Mouse (Mus musculus) small intestine, adult 2 months (tissue): ENCODE data around the gene Irak2. TPM values are rescaled to one million over a fixed set of nuclear protein-coding genes. Genes with fewer than 3 reads are reported as not detected.
A peak's percentile ranks its signal among the peaks of the same experiment; 100 is the strongest.

Experiments used
- H3K27ac ChIP-seq: fragments of 200-500 bp; 2 replicates; pipeline ENCODE4 v1.5.1; 2012; ENCODE audit warnings: low read depth, low read length, control low read depth, inconsistent platforms; ENCODE audit not compliant: insufficient read depth
- H3K27me3 ChIP-seq: fragments of 200-500 bp; 2 replicates; pipeline ENCODE4 v1.6.1; 2012; ENCODE audit warnings: mild to moderate bottlenecking, moderate library complexity, low read length, inconsistent platforms; ENCODE audit not compliant: control insufficient read depth, insufficient read depth
- H3K36me3 ChIP-seq: fragments of 200-500 bp; 2 replicates; pipeline ENCODE4 v1.6.1; 2012; ENCODE audit warnings: mild to moderate bottlenecking, low read length, control low read depth, inconsistent platforms; ENCODE audit not compliant: control insufficient read depth, insufficient read depth
- H3K4me1 ChIP-seq: fragments of 200-500 bp; 2 replicates; pipeline ENCODE4 v1.6.1; 2012; ENCODE audit warnings: low read length, inconsistent platforms, mixed read lengths; ENCODE audit not compliant: control insufficient read depth, insufficient read depth, insufficient read length
- H3K4me3 ChIP-seq: fragments of 200-500 bp; 2 replicates; pipeline ENCODE4 v1.5.1; 2012; ENCODE audit warnings: low read depth, mild to moderate bottlenecking, control low read depth, inconsistent platforms, low read length, moderate library complexity
- CTCF ChIP-seq: fragments of 200-500 bp; IDR thresholded peaks from 2 replicates; pipeline ENCODE4 v1.5.1; 2012; ENCODE audit warnings: low read depth, mild to moderate bottlenecking, control low read depth, inconsistent platforms, low read length, moderate library complexity, mixed read lengths; ENCODE audit not compliant: insufficient replicate concordance, insufficient read length; ENCODE audit errors: extremely low read depth
- POLR2A ChIP-seq: fragments of 200-500 bp; IDR thresholded peaks from 2 replicates; pipeline ENCODE4 v1.6.1; 2012; ENCODE audit warnings: low read depth, mild to moderate bottlenecking, control low read depth, inconsistent platforms, low read length, moderate library complexity
- WGBS: fragments of 180-500 bp; shearing (Covaris S2); methylation state at CpG from one replicate; pipeline ENCODE4 v1.1.7; 2018; 5-methylcytosine and 5-hydroxymethylcytosine counted together
- polyA plus RNA-seq: library from polyadenylated mRNA; depleted of rRNA; stranded (reverse); fragments of >200 nt; gene quantifications from 2 replicates; pipeline ENCODE4 v1.2.3, GENCODE M21; 2012

The Irak2 gene
- polyA plus RNA-seq, 1 experiment: 97.6 TPM

GRCm38 (mm10) chr6:113659648-113660491, 21.6 kb downstream of the Irak2 start:
- Histone ChIP-seq H3K36me3 (peaks cover 8% of the 10 kb centered on the region; the same call in 1 of the 2 replicates), H3K27ac (peak overlapping the region; percentile 75), H3K4me1 (peaks cover 71% of the 10 kb centered on the region), H3K27me3 (no peaks in the 10 kb centered on the region), H3K4me3 (no peak overlapping the region)
- TF ChIP-seq CTCF (no peak), POLR2A (no peak)
- 76% methylated on average over 8 of the region's 8 CpGs for WGBS

DNA sequence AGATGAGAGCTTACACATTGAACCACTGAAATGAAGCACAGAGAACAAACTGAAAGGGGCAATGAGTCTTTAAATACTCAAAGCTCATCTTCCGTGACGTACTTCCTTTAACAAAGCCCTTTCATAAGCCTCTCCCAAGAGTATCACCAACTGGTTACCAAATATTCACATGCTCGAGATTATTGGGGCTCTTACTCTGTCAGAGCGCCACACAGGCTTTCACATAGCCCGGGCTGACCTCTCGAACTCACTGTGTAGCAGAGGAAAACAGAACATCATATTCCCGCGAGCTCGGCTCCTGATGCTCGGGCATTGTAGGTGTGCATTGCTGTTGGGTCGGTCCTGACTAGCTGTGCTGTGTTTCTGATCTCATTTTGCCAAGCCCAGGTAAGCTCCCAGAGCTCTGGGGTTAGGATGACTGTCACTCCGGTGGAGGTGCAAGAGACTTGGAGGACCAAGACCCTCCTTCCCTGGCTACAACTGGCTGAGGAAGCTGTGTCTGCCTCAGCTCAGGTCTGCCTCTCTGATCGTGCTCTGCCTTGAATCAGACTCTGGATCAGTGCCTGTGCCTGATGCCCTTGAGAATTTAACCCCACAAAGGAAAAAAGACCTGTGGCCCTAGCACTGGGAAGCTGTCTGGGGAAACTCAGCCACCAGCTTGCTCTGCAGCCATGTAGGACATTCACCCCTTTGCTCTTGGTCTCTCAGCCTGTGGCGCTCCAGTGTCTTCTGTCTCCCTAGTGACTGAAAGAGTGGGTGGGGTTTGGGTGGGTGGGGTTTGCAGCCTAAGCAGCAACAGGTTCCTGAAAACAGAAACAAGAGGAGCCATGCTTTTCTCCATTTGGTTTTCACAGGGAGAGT, 22.5 kb downstream of the Irak2 start:
- Histone ChIP-seq H3K36me3 (peaks cover 8% of the 10 kb centered on the region; the same call in 1 of the 2 replicates), H3K27ac (peak overlapping the region; percentile 75), H3K27me3 (no peaks in the 10 kb centered on the region), H3K4me1 (peaks cover 65% of the 10 kb centered on the region), H3K4me3 (0 out of 2 replicates have a peak overlapping the region, but pooled peaks have one; percentile 1)
- 36% methylated on average over 14 of the region's 14 CpGs for WGBS
- 0 out of 2 replicates have a peak, but pooled peaks have one; percentile 16 for TF ChIP-seq POLR2A
- TF ChIP-seq CTCF: no peak

GRCm38 (mm10) chr6:113661353-113662241, 23.3 kb downstream of the Irak2 start:
- Histone ChIP-seq H3K4me3 (no peak overlapping the region), H3K36me3 (peaks cover 11% of the 10 kb centered on the region; the same call in 1 of the 2 replicates), H3K27me3 (no peaks in the 10 kb centered on the region), H3K27ac (peak overlapping the region; percentile 70), H3K4me1 (peaks cover 65% of the 10 kb centered on the region)
- TF ChIP-seq CTCF (no peak), POLR2A (no peak)
- WGBS: 18% methylated on average over 12 of the region's 12 CpGs

DNA sequence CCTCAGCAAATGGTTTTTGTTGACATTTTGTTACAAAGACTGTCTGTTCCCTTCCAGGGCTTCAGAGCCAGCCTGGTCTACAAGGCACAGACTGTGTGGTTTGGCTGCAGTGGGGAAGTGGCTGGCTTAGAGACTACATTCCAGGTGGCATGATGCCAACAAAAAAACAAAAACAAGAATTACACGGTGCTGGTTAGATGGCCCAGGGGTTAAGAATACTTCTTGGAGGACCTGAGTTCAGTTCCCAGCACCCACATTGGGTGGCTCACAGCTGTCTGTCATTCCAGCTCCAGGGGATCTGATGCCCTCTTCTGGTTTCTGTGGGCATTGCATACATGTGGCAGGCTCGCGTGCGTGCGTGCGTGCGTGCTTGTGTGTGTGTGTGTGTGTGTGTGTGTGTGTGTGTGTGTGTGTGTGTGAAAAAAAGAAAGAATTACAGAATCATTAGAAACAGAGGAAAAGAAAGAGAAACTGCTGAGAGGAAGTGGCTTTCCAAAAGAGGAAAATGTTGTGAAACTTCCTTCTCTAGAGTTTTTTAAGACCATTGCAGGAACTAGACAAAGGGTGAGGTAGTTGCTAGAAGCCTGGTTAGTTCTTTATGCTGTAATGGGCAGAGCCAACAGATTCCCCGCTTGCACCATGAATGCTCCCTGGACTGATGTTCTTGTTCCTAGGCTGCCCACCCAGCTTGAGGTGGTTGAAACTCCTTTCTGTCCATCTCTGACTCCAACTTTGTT, 24.9 kb downstream of the Irak2 start:
- Histone ChIP-seq H3K4me3 (no peak overlapping the region), H3K27ac (peak overlapping the region; percentile 70), H3K27me3 (no peaks in the 10 kb centered on the region), H3K36me3 (peaks cover 17% of the 10 kb centered on the region; the same call in 1 of the 2 replicates), H3K4me1 (peaks cover 64% of the 10 kb centered on the region)
- 80% methylated on average over 8 of the region's 8 CpGs for WGBS
- no peak for TF ChIP-seq POLR2A
- TF ChIP-seq CTCF: no peak

GRCm38 (mm10) chr6:113664305-113664704, 26.0 kb downstream of the Irak2 start:
- no peak overlapping the region for H3K27ac ChIP-seq
- 77% methylated on average over 7 of the region's 7 CpGs for WGBS

GRCm38 (mm10) chr6:113667611-113668122, 29.4 kb downstream of the Irak2 start:
- Histone ChIP-seq H3K36me3 (peaks cover 32% of the 10 kb centered on the region), H3K4me3 (no peak overlapping the region), H3K27ac (peak overlapping the region; percentile 86), H3K4me1 (peaks cover 46% of the 10 kb centered on the region), H3K27me3 (no peaks in the 10 kb centered on the region)
- TF ChIP-seq CTCF (no peak), POLR2A (no peak)
- 50% methylated on average over 8 of the region's 8 CpGs for WGBS

More at GRCm38 (mm10) chr6:113664305-113664704, 26.0 kb downstream of the Irak2 start:
- Histone ChIP-seq H3K36me3 (peaks cover 17% of the 10 kb centered on the region; the same call in 1 of the 2 replicates), H3K4me3 (no peak overlapping the region), H3K4me1 (peaks cover 59% of the 10 kb centered on the region), H3K27me3 (no peaks in the 10 kb centered on the region)
- no peak for TF ChIP-seq CTCF
